Mouse (Mus musculus): ENCODE results near the gene Rgl2. TPM values are rescaled to one million over a fixed set of nuclear protein-coding genes. Genes with fewer than 3 reads are reported as not detected.

The Rgl2 gene
- polyA plus RNA-seq, 1 experiment: 528 TPM

DNA sequence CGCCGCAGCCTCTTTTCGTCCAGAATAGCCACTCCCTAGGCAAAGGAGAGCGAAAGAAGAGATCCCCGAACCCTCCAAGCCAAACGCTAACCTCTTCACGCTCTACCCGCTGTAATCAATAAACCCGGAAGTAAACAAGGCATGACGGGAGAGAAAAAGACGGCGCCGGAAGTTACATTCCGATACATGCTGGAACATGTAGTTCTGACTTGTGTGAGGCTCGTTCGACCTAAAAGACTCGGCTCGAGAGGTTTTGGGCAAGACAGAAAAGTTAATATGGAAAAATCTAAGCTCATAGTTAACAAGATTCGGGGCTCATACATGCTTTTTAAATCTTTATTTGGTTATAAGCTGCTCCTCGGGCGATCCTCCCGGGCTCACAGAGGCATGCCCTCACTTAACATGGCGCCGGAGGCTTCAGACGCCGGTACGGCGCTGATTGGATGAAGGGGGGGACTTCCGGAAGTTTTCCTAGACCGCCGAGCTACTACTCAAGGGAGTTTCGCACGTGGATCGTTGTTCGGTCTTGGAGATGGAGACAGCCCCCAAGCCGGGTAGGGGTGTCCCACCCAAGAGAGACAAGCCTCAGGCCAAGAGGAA lies 11.0 kb downstream of the Rgl2 start, which contains the start of the genes Pfdn6 and Wdr46:
Pfdn6 (minus strand) TSS at position 138 of the 600 bp plus-strand sequence.
Wdr46 (plus strand) TSS at position 455 of the 600 bp plus-strand sequence.
- TF ChIP-seq CTCF (IDR thresholded peaks at IDR 0.05; ENCODE audit: borderline replicate concordance, control insufficient read depth, extremely low read depth, insufficient read depth, low read length, poor library complexity): no peak
- TF ChIP-seq POLR2A (IDR thresholded peaks at IDR 0.05; ENCODE audit: control insufficient read depth, extremely low read depth, insufficient read depth, low read length, poor library complexity): 0 out of 2 replicates have a peak, but pooled peaks have one; percentile 10
- peak; percentile 87 for DNase-seq
- Histone ChIP-seq H3K4me1 (replicated peaks; ENCODE audit: control insufficient read depth, insufficient read depth, low read length) (peaks cover 20% of the 10 kb centered on the region), H3K27ac (ENCODE audit: control insufficient read depth, insufficient read depth, low read length) (no peak within 1 kb of the TSS), H3K36me3 (ENCODE audit: control insufficient read depth, insufficient read depth, low read length) (peaks cover 10% of the 10 kb centered on the region), H3K4me3 (ENCODE audit: control insufficient read depth, insufficient read depth, low read length) (peak within 1 kb of the TSS; percentile 73), H3K27me3 (ENCODE audit: control insufficient read depth, insufficient read depth, low read length) (no peaks in the 10 kb centered on the region)
- under 1% methylated on average over 36 of the region's 36 CpGs for WGBS

GRCm38 (mm10) chr17:33940981-33941380 lies 11.6 kb downstream of the Rgl2 start:
- WGBS: 1% methylated on average over 26 of the region's 26 CpGs
- Histone ChIP-seq H3K27ac (ENCODE audit: control insufficient read depth, insufficient read depth, low read length) (no peak overlapping the region), H3K36me3 (ENCODE audit: control insufficient read depth, insufficient read depth, low read length) (peaks cover 10% of the 10 kb centered on the region), H3K4me3 (ENCODE audit: control insufficient read depth, insufficient read depth, low read length) (peak overlapping the region; percentile 73), H3K4me1 (replicated peaks; ENCODE audit: control insufficient read depth, insufficient read depth, low read length) (peaks cover 20% of the 10 kb centered on the region), H3K27me3 (ENCODE audit: control insufficient read depth, insufficient read depth, low read length) (no peaks in the 10 kb centered on the region)
- TF ChIP-seq CTCF (IDR thresholded peaks at IDR 0.05; ENCODE audit: borderline replicate concordance, control insufficient read depth, extremely low read depth, insufficient read depth, low read length, poor library complexity): no peak
- TF ChIP-seq POLR2A (IDR thresholded peaks at IDR 0.05; ENCODE audit: control insufficient read depth, extremely low read depth, insufficient read depth, low read length, poor library complexity): no peak
- no peak for DNase-seq

DNA sequence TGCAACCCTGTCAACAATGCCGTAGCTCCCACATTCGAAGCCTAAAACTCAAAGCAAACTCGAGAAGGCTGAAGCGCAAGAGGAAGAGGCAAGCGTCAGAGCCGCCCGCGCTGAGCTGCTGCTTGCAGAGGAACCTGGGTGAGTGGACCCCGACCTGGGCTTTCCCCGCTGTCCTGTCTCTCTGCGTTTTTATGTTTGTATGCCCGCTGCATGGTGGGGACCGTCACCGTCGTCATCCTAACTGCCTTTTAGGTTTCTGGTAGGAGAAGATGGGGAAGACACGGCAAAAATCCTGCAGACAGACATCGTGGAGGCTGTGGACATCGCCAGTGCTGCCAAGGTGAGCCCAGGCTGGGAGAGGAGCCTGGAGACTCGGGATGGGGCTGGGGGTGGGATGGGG lies 12.0 kb downstream of the Rgl2 start:
- no peak for TF ChIP-seq POLR2A (IDR thresholded peaks at IDR 0.05; ENCODE audit: control insufficient read depth, extremely low read depth, insufficient read depth, low read length, poor library complexity)
- no peak for TF ChIP-seq CTCF (IDR thresholded peaks at IDR 0.05; ENCODE audit: borderline replicate concordance, control insufficient read depth, extremely low read depth, insufficient read depth, low read length, poor library complexity)
- peaks cover 21% of the 10 kb centered on the region for H3K4me1 ChIP-seq (replicated peaks; ENCODE audit: control insufficient read depth, insufficient read depth, low read length)
- H3K4me3 ChIP-seq (ENCODE audit: control insufficient read depth, insufficient read depth, low read length): peak overlapping the region; percentile 73
- H3K27ac ChIP-seq (ENCODE audit: control insufficient read depth, insufficient read depth, low read length): no peak overlapping the region
- 46% methylated on average over 19 of the region's 19 CpGs for WGBS
- H3K36me3 ChIP-seq (ENCODE audit: control insufficient read depth, insufficient read depth, low read length): peaks cover 10% of the 10 kb centered on the region
- no peak for DNase-seq
- no peaks in the 10 kb centered on the region for H3K27me3 ChIP-seq (ENCODE audit: control insufficient read depth, insufficient read depth, low read length)

GRCm38 (mm10) chr17:33943454-33943853 lies 14.1 kb downstream of the Rgl2 start:
- Histone ChIP-seq H3K4me3 (ENCODE audit: control insufficient read depth, insufficient read depth, low read length) (no peak overlapping the region), H3K27ac (ENCODE audit: control insufficient read depth, insufficient read depth, low read length) (no peak overlapping the region), H3K36me3 (ENCODE audit: control insufficient read depth, insufficient read depth, low read length) (no peaks in the 10 kb centered on the region), H3K27me3 (ENCODE audit: control insufficient read depth, insufficient read depth, low read length) (no peaks in the 10 kb centered on the region), H3K4me1 (replicated peaks; ENCODE audit: control insufficient read depth, insufficient read depth, low read length) (peaks cover 39% of the 10 kb centered on the region)
- no peak for DNase-seq
- TF ChIP-seq POLR2A (IDR thresholded peaks at IDR 0.05; ENCODE audit: control insufficient read depth, extremely low read depth, insufficient read depth, low read length, poor library complexity) (no peak), CTCF (IDR thresholded peaks at IDR 0.05; ENCODE audit: borderline replicate concordance, control insufficient read depth, extremely low read depth, insufficient read depth, low read length, poor library complexity) (no peak)
- 95% methylated on average over 15 of the region's 15 CpGs for WGBS

DNA sequence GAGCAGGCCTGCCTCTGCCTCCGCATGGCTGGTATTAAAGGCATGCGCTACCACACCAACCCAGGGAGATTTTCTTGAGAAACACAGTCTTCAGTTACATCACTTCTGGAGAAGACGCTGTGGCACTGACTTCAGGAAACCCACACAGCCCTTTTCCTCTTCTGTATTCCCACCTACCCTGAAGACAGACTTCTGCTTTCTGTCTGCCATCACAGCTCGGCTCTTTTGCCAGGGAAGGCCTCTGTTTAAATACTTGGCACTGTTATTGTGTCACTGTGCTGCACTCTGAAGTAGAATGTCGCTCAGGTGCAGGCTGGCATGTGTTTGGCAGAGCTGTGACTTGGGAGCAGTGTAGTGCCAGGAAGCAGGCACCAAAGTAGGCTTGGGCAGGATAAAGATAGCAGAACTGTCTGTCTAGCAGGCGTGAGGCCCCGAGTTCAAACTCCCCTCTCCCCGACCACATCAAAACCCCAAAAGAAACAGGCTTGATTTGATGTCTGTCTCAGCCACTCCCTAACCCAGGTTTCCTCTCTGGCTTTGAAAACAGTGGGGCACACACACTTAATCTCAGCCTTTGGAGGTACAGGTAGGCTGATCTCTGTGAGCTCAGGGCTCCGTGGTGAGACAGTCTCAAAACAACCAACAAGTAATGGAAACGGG lies 18.2 kb downstream of the Rgl2 start:
- H3K27ac ChIP-seq (ENCODE audit: control insufficient read depth, insufficient read depth, low read length): peak overlapping the region; percentile 73
- peaks cover 51% of the 10 kb centered on the region for H3K4me1 ChIP-seq (replicated peaks; ENCODE audit: control insufficient read depth, insufficient read depth, low read length)
- no peaks in the 10 kb centered on the region; the same call in 1 of the 2 replicates for H3K36me3 ChIP-seq (ENCODE audit: control insufficient read depth, insufficient read depth, low read length)
- WGBS: 18% methylated on average over 10 of the region's 10 CpGs
- peak; percentile 60 for DNase-seq
- H3K4me3 ChIP-seq (ENCODE audit: control insufficient read depth, insufficient read depth, low read length): no peak overlapping the region
- no peaks in the 10 kb centered on the region for H3K27me3 ChIP-seq (ENCODE audit: control insufficient read depth, insufficient read depth, low read length)
- no peak for TF ChIP-seq POLR2A (IDR thresholded peaks at IDR 0.05; ENCODE audit: control insufficient read depth, extremely low read depth, insufficient read depth, low read length, poor library complexity)

DNA sequence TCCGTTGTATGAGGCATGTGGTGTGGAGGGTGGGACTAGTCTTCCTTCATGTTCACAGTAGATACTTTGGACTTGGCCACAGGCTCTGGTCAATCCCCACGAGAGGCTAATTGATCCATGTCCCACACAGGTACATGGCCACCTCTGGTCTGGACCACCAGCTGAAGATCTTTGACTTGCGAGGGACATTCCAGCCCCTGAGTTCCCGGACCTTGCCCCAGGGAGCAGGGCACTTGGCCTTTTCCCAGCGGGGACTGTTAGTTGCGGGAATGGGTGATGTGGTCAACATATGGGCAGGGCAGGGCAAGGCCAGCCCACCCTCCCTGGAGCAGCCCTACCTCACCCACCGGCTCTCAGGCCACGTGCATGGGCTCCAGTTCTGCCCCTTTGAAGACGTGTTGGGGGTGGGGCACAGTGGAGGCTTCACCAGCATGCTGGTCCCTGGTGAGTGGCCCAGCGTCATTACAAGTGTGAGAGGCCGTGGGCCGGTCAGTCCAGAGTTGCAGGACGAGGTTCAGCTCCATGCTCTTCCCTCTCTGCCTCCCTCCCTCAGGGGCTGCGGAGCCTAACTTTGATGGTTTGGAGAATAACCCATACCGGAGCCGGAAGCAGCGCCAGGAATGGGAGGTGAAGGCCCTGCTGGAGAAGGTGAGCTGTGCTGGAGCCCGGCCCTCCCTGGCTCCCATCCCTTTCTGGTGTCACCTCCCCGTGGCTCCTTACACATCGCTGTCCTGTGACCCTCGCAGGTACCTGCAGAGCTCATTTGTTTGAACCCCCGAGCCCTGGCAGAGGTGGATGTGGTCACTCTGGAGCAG lies 19.0 kb downstream of the Rgl2 start:
- H3K4me1 ChIP-seq (replicated peaks; ENCODE audit: control insufficient read depth, insufficient read depth, low read length): peaks cover 56% of the 10 kb centered on the region
- TF ChIP-seq POLR2A (IDR thresholded peaks at IDR 0.05; ENCODE audit: control insufficient read depth, extremely low read depth, insufficient read depth, low read length, poor library complexity): no peak
- TF ChIP-seq CTCF (IDR thresholded peaks at IDR 0.05; ENCODE audit: borderline replicate concordance, control insufficient read depth, extremely low read depth, insufficient read depth, low read length, poor library complexity): no peak
- H3K36me3 ChIP-seq (ENCODE audit: control insufficient read depth, insufficient read depth, low read length): peaks cover 6% of the 10 kb centered on the region; the same call in 1 of the 2 replicates
- no peak for DNase-seq
- peak overlapping the region; percentile 40 for H3K27ac ChIP-seq (ENCODE audit: control insufficient read depth, insufficient read depth, low read length)
- H3K4me3 ChIP-seq (ENCODE audit: control insufficient read depth, insufficient read depth, low read length): no peak overlapping the region
- WGBS: 86% methylated on average over 22 of the region's 22 CpGs
- H3K27me3 ChIP-seq (ENCODE audit: control insufficient read depth, insufficient read depth, low read length): no peaks in the 10 kb centered on the region

Measured in thymus, adult 2 months (tissue).